Mouse (Mus musculus) small intestine, adult 2 months (tissue): ENCODE data around the gene Rab31.

Experiments used
- CTCF ChIP-seq: fragments of 200-500 bp; IDR thresholded peaks from 2 replicates; pipeline ENCODE4 v1.5.1; 2012; ENCODE audit warnings: low read depth, mild to moderate bottlenecking, control low read depth, inconsistent platforms, low read length, moderate library complexity, mixed read lengths; ENCODE audit not compliant: insufficient replicate concordance, insufficient read length; ENCODE audit errors: extremely low read depth
- POLR2A ChIP-seq: fragments of 200-500 bp; IDR thresholded peaks from 2 replicates; pipeline ENCODE4 v1.6.1; 2012; ENCODE audit warnings: low read depth, mild to moderate bottlenecking, control low read depth, inconsistent platforms, low read length, moderate library complexity

DNA sequence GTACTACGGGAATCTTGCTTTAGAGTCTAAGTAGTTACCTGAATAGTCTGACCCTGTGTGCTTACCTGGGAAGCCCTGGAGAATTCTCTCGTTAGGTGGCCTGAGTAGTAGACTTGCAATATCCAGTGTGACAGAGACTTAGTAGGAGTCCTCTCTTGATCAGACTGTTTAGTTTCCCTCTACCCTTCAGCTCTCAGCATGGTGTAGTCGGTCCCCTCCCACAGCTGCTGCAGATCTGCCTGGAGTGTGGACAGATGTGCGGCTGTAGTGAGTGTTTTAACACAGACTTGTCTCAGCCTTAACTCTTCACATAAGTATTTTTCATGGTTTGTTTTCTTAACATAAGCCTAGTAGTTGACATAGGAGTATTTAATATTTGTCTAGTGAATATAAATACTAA is 29.5 kb upstream of the Rab31 start:
- TF ChIP-seq CTCF (no peak), POLR2A (no peak)
